Mouse (Mus musculus) adrenal gland, postnatal 10 days (tissue): Measurements from ENCODE around the gene 1700025G04Rik. TPM values are rescaled to one million over a fixed set of nuclear protein-coding genes. Genes with fewer than 3 reads are reported as not detected.

Experiments used
- DNase-seq: peaks from one replicate; pipeline ENCODE4 v3.0.0; 2021; ENCODE audit warnings: mixed read lengths
- total RNA-seq, 2 experiments: library from RNA; stranded (reverse); gene quantifications; 2 replicates each; pipeline ENCODE4 v1.2.3; 2021

1700025G04Rik gene
- total RNA-seq, 2 experiments from 2014 or later = 58.3 to 68.1 TPM

GRCm38 (mm10) chr1:152032144-152032543 is 57.8 kb downstream of the 1700025G04Rik start:
- DNase-seq = no peak

GRCm38 (mm10) chr1:152030546-152030945 is 59.4 kb downstream of the 1700025G04Rik start:
- DNase-seq = peak; percentile 67

GRCm38 (mm10) chr1:152028718-152029117 is 61.2 kb downstream of the 1700025G04Rik start:
- no peak for DNase-seq

GRCm38 (mm10) chr1:152026762-152027161 is 63.2 kb downstream of the 1700025G04Rik start:
- DNase-seq = no peak

GRCm38 (mm10) chr1:152025308-152025707 is 64.6 kb downstream of the 1700025G04Rik start:
- DNase-seq = no peak

DNA sequence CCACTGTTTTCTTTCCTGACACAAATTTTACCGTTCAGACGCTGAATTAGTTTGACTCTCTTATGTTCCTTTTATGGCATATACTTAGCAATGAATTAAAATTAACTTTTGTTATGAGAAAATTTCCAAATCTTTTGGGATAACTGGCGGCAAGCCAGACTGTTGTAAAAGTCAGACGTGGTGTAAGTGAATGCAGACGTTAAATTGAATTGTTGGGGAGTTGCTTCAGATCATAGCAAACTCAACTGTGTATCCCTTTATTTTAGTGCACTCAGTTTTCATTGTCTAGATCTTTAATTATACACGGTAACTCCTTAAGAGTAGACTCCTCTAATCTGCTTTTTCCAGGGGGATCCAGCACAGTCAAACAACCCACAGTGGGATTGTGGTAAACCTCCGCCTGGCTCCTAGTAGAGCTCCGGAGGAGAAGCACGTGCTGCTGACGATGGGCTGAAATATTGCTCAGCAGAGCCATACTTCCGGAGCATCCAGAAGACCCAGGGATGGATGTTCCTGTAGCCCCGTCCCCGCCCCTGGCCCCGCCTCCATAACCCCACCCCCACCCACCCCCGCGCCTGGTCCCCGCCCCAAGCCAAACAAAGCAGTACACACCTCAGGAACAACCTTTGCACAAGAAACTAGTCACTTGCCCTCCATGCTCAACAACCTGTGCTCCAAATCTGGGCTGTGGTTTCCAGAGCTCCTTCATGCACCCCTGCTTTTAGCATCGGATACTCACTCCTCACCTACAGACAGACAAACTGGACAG is 65.7 kb downstream of the 1700025G04Rik start:
- no peak for DNase-seq

DNA sequence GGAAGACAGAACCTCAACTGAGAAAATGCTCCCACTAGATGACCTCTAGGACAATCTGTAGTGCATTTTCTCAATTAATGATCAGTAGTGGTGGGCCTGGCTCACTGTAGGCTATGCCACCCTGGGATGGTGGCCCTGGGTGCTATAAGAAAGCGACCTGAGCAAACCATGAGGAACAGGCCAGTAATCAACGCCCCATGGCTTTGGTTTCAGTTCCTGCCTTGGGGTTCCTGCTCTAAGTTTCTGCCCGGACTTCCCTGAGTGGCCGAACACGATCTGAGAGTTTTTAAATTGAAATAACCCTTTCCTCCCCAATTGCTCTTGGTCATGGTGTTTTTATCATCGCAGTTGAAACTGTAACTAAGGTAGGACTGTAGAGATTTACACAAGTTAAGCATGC is 69.1 kb downstream of the 1700025G04Rik start:
- no peak for DNase-seq

DNA sequence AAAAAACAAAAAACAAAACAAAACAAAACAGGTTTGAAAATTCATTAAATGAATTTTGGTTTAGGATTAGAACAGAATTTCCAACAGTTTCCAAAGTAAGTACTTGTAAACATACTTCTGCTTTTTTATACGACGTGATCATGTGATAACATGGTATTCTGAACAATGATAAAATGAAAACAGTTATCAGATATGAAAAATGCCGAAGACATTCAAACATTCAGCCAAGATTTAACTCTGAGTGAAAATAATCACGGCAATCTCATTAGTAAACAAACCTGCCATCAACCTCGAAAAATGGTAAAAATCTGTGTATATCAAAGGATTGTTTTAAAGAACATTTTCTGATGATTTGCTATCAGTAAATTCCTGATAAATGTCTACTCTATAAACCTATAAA is 69.9 kb downstream of the 1700025G04Rik start:
- DNase-seq = no peak

DNA sequence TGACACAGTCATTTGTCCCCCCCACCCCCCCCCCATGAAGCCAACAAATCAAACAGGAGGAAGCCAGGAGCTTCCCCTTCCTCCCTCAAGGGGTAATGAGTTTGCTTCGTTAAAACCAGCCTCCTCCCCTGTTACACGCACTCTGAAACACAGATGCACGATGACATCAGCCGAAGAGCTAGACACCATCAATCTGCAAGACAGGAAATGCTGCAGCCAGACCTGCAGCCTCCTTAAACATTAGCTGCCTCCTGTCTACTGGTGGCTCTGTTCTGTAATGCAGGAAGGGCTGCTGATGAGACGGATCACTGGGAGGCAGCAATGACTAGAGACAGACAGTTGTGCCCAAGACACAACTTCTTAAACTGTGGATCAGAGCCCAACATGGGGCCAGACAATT is 70.7 kb downstream of the 1700025G04Rik start:
- peak; percentile 31 for DNase-seq

- DNase-seq = no peak
These were observed 71.6 kb downstream of the 1700025G04Rik start for GRCm38 (mm10) chr1:152018322-152018721.

GRCm38 (mm10) chr1:152016663-152017062 is 73.3 kb downstream of the 1700025G04Rik start:
- DNase-seq = no peak

DNA sequence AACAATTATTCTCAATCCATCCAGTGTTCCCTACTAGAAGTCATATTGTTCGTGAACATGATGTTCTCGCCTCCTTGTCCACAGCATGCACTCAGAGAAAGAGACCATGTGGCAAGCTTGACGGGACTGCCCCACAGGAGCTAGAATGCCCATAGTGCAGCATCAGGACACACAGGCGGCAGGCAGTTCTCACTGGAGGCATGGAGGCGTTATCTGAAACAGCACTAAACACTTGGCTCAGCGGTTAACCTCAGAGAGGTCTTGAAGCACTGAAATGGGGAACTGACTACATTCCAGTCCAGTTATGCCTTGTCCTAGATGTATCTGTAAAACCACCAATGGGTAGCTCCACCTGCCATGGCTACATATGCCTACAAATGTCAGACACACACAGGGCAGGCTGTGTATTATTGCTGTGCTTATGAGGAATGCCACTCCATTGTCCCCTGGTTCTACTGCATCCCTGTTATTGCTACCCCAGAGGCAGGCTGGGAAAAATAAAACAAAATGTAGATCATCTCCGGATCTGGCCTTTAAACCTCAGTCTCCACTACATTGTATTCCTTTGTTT is 74.3 kb downstream of the 1700025G04Rik start:
- no peak for DNase-seq

- DNase-seq = no peak
These were observed 78.2 kb downstream of the 1700025G04Rik start for GRCm38 (mm10) chr1:152011741-152012140.

GRCm38 (mm10) chr1:152010251-152010980 is 79.5 kb downstream of the 1700025G04Rik start:
- no peak for DNase-seq

GRCm38 (mm10) chr1:152008473-152008991 is 81.4 kb downstream of the 1700025G04Rik start:
- DNase-seq = peak; percentile 9

GRCm38 (mm10) chr1:152006529-152006928 is 83.4 kb downstream of the 1700025G04Rik start:
- DNase-seq = no peak

GRCm38 (mm10) chr1:152004509-152004908 is 85.4 kb downstream of the 1700025G04Rik start:
- no peak for DNase-seq

DNA sequence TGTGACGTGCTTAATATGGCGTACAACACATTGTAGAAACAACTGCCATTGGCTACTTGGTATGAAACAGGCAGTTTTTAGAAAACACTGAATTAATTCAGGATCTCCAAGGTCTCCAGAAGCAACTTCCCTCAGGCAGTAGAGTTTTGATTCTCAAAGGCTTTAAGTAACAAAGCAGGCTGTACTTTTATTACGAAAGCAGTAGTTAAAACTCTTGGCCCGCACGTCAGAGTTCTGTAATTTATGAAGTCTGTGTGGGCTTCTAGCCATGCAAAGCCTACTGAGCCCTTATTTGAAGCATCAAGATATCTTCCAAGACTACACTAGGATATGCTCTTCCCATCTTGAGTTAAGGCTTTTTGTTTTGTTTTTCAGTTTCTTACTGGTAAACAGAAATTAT is 89.5 kb downstream of the 1700025G04Rik start:
- DNase-seq = no peak

DNA sequence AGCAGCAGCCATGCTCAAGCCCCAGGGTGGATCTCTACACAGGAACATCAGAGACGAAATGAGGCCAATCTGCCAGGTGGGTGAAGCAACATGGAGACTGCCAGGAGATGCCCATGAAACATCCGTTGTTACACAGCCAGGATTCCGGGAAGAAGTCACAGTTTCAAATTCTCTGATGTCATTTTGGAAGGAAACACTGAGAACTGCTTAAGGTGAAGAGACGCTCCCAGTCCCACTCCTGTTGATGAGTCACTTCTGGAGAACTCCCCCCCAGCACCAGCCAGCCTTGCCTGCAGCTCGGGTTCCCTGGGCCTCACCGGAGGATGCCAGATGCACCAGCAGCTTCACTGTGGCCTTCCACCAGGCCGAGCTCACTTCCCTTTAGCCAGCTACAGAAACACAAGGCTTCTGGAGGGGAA is 90.5 kb downstream of the 1700025G04Rik start:
- peak; percentile 31 for DNase-seq

- no peak for DNase-seq
These were observed 91.2 kb downstream of the 1700025G04Rik start for GRCm38 (mm10) chr1:151998721-151999206.

DNA sequence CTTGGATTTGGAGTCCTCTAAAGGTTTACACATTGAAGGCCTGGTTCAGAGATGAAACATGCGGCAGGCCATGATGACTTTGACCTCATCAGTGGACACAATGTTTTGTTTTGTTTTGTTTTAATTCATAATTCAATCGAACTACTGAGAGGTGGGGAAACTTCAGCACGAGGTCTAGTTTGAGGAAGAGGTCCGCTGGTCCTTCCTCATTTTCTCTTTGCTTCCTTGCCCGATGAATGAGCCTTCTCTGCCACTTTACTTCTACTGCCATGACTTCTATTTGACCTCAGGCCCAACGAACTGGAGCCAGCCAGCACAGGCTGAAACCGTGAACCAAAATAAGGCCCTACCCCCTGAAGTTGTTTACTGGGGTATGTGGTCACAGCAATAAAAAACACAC is 92.3 kb downstream of the 1700025G04Rik start:
- no peak for DNase-seq

DNA sequence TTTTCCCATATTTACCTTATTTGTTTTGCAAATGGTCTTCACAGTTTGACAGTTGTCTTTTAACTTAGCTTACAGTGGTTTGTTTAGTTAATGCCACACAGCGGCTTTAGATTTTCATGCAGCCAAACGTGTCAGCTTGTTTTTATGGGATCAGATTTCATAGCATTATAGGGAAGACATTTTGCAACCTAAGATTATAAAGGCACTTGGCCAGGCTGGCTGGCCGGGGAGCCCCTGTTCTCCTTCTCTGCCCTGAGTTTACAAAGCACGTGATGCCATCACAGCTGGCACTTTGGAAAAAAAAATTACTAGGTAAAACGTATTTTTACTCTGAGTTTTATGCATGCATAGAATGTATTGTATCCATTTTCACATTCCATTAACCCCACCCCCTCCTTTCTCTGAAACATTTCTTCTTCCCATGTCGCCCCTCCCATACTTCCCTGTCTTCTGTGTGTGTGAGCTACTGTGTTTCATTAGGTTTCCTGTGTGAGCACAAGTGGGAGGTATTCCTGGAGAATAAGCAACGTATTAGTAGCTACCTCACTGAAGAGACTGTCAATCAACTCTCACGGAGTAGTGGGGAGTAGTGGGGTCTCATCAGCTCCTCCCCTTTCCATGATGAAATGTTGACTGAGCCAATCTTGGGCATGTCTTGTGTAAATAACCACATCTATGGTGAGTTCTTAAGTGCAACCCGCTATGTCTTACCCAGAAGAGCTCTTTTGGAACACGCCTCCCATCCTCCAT is 93.8 kb downstream of the 1700025G04Rik start:
- DNase-seq = peak; percentile 18
